Mouse (Mus musculus): ENCODE measurements around the gene Bmp6. TPM values are rescaled to one million over a fixed set of nuclear protein-coding genes. Genes with fewer than 3 reads are reported as not detected.

Bmp6 gene
- total RNA-seq (2021), result 10 to 100 TPM in 1 of 2 experiments, 1 to 10 TPM in 1; 8.9 to 10.8 TPM
- long read RNA-seq, experiment 1, transcript Bmp6-201 (7 exons, 3,593 nt), result major isoform, 27 of 30 reads
- long read RNA-seq, experiment 1, partial matches to known transcripts, result 2 of 30 reads
- long read RNA-seq, experiment 1, other reads (novel, unspliced or antisense), result 1 of 30 reads
- long read RNA-seq, experiment 2, transcript Bmp6-201 (7 exons, 3,593 nt), result major isoform, 21 of 23 reads
- long read RNA-seq, experiment 2, partial matches to known transcripts, result 1 of 23 reads
- long read RNA-seq, experiment 2, other reads (novel, unspliced or antisense), result 1 of 23 reads

DNA sequence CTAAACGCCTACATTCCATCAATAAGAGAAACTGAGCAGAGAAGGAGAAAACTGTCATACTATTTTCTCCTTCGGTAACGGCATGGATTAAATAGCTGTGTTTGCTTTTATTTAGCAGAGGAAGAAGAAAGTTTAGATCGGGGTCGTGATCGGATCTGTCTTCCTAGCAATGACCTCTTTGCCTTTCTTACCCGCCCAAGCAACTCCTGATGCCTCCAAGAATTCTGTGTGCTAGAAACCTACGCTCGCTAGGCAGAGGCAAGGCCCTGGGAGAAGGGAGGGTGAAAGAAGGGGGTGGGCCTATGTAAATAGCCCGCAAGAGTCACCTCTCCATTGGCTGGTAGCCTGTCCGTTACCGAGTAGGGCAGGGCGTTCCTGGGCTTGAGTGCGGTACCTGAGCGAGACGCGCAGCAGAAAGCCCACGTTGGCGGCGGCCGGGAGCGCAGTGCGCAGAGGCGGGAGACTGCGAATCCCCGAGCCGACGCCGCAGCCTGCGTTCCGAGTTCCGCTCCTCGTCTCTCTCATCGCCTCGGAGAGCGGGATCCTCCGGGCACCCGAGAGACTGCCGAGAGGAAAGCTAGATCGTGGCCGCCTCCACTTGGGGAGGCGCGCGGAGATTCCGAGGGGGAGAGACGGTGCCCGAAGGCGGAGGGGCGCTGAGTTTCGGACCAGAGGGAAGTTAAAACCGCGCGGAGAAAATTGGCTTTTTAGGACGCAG lies at the start of gene Bmp6:
Gene Bmp6 (plus strand): TSS at position 395 of the 718 bp plus-strand sequence.
- Histone ChIP-seq H3K4me3 (peak within 1 kb of the TSS; percentile 41), H3K27ac (no peak within 1 kb of the TSS)
- intact Hi-C loops (cut with DNase I), result loop anchor here (5.0 kb wide), 2 partner anchors 182 to 237 kb away; partner anchors contain the start of gene Txndc5
- peak; percentile 73 to 83 for DNase-seq (ENCODE audit: extremely low spot score in 1 of 2, low spot score in 2 of 2)
- no peak for TF ChIP-seq CTCF (IDR thresholded peaks at IDR 0.05)

DNA sequence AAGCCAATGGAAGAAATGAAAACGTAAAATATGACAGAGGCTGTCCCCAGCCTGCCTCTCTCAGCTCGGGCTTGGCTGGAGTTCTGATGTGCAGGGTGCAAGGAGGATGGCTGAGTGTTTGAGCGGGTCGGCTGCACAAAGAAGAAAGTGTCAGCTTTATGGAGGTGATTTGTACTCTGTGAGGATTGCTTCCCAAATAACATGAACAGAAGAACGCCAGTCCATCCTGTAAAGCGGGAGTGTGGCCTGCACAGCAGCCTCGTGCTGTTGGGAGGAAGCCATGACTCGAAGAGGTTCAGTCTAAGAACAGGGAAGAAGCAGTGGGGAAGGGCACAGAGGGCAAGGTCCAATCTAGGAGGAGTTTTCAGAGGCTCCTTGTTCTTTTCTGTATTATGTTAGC lies 48.7 kb upstream of the Bmp6 start:
- no peak for DNase-seq (ENCODE audit: extremely low spot score in 1 of 2, low spot score in 2 of 2)
- no peak for TF ChIP-seq CTCF (IDR thresholded peaks at IDR 0.05)
- H3K4me3 ChIP-seq, result no peak overlapping the region
- intact Hi-C loops (cut with DNase I), result no loop called here
- no peak overlapping the region for H3K27ac ChIP-seq

DNA sequence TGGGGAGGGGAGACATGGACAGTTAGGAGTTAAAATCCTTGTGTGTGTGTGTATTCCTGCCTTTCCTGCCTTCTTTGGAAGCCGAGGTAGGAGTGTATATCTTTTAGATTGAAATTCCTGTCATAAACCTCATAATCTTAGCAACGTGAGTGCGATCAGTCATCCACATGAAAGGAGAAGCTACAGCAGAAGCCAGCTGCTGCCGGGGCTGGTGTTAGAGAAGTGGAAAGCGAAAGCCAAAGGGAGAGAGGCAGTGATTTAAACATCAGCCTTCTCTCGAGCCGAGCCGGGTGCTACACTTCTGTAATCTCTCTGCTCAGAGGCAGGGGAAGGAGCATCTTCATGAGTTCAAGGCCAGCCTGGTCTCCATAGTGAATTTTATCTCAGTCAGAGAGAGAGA lies 48.3 kb upstream of the Bmp6 start:
- intact Hi-C loops (cut with DNase I), result no loop called here
- TF ChIP-seq CTCF (IDR thresholded peaks at IDR 0.05), result no peak
- DNase-seq (ENCODE audit: extremely low spot score in 1 of 2, low spot score in 2 of 2), result no peak
- Histone ChIP-seq H3K4me3 (no peak overlapping the region), H3K27ac (no peak overlapping the region)

DNA sequence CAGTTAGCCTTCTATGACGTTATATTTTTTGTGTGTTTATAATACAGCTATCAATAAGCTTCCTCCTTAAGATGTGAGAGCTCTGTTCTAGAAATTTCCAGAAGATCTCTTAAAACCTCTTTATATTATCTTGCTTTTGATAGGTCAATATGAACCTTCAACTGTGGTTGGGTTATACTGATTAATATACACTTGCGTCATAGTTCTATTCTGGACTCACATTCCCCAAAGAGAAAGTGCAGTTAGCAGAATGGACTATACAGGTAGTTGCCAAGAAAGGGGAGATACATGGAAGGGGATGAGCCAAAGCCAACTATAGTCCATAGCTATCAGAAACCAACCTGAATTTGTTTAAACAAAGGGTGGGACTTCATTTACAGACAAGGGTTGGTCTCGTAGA lies 33.8 kb upstream of the Bmp6 start:
- TF ChIP-seq CTCF (IDR thresholded peaks at IDR 0.05), result no peak
- no peak for DNase-seq (ENCODE audit: extremely low spot score in 1 of 2, low spot score in 2 of 2)

DNA sequence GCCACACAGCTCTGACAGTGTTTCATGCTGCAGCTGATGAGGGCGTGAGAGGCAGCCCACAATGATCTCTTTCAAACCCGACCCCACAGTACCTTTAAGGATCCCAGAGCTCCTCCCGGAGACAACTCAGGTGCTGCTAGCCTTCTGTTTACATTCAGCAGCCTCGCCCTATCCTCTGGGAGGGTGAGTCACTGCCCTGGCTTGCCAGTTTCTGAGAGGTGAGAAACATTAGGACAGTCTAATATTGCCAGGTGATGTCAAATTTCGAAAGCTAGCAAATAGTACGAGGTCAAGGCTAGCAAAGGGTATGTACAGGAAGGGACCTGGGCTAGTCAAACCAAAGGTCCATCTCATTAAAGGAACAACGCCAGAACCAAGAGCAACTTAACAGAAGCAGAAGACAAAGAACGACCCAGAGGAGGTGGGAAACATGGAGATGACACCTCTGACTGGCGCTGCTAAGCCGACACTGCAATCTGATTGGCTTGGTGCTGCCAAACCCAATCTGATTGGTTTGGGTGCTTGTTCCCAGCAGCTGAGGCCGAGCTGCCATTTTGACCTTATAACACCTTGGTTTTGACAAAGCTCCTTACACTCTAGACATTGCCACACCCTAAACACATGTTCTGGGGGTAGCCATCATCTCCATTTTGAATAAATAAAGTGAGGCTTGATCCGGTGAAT lies 32.4 kb upstream of the Bmp6 start:
- H3K4me3 ChIP-seq, result no peak overlapping the region
- TF ChIP-seq CTCF (IDR thresholded peaks at IDR 0.05), result no peak
- no peak overlapping the region for H3K27ac ChIP-seq
- no peak for DNase-seq (ENCODE audit: extremely low spot score in 1 of 2, low spot score in 2 of 2)
- intact Hi-C loops (cut with DNase I), result no loop called here

More for the DNA sequence above, 33.8 kb upstream of the Bmp6 start:
- intact Hi-C loops (cut with DNase I), result no loop called here
- Histone ChIP-seq H3K4me3 (no peak overlapping the region), H3K27ac (no peak overlapping the region)

DNA sequence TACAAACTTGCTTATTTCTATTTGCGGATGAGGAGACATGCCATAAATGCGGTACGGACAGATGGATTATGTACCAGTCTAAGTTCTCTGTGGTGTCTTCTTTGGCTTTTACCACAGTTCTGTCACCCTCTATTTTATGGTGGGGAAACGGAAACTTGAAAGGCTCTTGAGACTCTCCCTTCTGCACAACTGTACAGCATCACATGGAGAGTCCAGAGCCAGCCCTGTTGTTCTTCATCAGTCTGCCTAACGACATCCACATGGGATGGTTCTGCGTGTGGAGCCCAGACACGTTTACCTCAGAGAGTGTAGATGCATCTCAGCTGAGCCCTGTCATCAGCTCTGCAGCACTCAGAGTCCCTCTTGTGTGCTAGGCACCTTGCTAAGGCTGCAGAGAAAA lies 30.3 kb upstream of the Bmp6 start:
- Histone ChIP-seq H3K4me3 (no peak overlapping the region), H3K27ac (no peak overlapping the region)
- intact Hi-C loops (cut with DNase I), result no loop called here
- no peak for TF ChIP-seq CTCF (IDR thresholded peaks at IDR 0.05)
- no peak for DNase-seq (ENCODE audit: extremely low spot score in 1 of 2, low spot score in 2 of 2)

DNA sequence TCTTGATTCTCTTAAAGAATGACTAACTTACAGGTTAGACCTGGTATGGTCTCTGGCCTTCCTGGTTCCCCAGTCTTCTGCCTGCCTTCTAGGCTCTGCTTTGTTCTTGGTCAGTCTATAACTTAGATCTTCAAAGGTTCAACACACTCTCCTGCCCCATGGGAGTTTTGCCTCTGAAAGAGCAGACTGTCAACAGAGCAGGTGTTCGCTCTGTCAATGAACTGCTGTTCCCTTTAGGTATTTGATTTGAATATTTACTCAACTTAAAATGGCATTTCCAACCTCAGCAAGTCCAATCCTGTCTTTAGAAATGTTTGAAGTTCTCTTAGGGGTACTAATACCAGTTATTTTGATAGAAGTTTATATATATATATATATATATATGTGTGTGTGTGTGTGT lies 26.5 kb upstream of the Bmp6 start:
- intact Hi-C loops (cut with DNase I), result no loop called here
- no peak for DNase-seq (ENCODE audit: extremely low spot score in 1 of 2, low spot score in 2 of 2)
- H3K4me3 ChIP-seq, result no peak overlapping the region
- no peak overlapping the region for H3K27ac ChIP-seq
- TF ChIP-seq CTCF (IDR thresholded peaks at IDR 0.05), result no peak

DNA sequence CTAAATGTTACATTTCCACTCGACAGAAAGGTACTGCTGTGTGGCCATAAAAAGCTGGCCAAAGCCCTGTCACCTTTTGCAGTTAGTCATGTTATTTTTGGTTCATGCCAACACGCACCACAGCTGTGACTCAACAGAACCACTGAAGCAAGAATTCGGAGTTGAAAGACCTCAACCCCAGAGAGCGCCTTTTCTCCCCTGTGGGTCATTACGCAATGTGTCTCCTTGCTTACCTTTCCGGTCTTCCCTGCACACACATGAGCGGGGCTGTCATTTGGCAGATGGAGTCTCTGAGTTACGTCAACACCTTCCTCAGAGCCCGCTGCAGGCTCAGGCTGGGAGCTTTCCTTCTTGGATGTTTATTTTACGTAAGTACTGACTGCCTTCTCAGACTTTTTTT lies 24.6 kb upstream of the Bmp6 start:
- no peak for DNase-seq (ENCODE audit: extremely low spot score in 1 of 2, low spot score in 2 of 2)
- TF ChIP-seq CTCF (IDR thresholded peaks at IDR 0.05), result no peak
- Histone ChIP-seq H3K4me3 (no peak overlapping the region), H3K27ac (no peak overlapping the region)
- intact Hi-C loops (cut with DNase I), result no loop called here

DNA sequence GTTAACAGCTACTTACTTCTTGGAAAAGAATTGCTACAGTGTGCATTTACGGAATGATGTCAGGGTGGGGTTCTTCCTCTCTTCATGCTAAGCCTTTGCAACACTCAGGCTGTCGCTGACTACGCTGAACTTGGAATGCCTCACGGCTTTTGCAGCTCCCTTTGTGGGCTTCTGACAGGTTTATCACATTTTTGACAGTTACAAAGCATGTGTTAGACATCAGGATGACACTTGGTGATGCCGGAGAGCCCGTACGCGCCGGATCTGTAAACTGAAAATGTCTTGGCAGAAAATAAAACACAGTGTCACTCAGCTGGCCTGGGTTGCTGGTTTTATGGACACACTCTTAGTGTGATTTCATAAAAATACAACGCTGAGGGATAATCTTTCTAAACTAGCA lies 20.5 kb upstream of the Bmp6 start:
- intact Hi-C loops (cut with DNase I), result no loop called here
- DNase-seq (ENCODE audit: extremely low spot score in 1 of 2, low spot score in 2 of 2), result no peak
- H3K4me3 ChIP-seq, result no peak overlapping the region
- no peak overlapping the region for H3K27ac ChIP-seq
- no peak for TF ChIP-seq CTCF (IDR thresholded peaks at IDR 0.05)

DNA sequence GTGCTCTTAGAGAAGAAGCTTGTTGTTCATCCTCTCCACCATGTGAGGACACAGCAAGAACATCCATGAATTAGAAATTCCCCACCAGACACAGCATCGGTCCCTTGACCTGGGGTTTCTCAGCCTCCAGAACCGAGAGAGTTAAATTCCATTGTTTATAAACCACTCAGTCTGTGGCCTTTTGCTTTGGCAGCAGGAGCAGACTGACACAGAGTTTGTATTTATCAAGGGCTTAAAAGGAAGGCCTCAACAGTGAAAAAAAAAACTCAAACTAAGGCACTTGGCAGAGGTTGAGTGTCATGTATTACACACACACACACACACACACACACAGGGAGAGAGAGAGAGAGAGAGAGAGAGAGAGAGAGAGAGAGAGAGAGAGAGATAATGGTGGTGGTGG lies 17.5 kb upstream of the Bmp6 start:
- Histone ChIP-seq H3K27ac (no peak overlapping the region), H3K4me3 (no peak overlapping the region)
- no peak for DNase-seq (ENCODE audit: extremely low spot score in 1 of 2, low spot score in 2 of 2)
- no peak for TF ChIP-seq CTCF (IDR thresholded peaks at IDR 0.05)
- intact Hi-C loops (cut with DNase I), result no loop called here

DNA sequence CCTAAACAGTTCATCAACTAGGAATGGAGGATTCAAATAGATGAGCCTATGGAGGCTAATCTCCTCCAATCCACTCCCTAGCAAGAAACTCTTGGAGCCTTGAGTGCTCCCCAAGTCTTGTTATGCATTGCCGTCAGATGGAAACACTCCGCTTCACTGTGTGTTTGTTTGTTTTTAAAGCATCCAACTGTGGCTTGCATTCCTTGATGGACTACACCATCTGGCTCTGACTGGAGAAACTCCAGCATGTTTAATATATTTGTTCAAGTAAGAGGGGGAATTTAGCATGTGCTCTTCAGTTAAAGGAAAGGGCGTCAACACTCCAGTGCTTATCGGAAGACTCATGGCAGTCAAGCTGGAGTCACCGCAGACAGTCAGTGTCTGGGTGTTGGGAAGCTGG lies 11.4 kb upstream of the Bmp6 start:
- DNase-seq (ENCODE audit: extremely low spot score in 1 of 2, low spot score in 2 of 2), result no peak
- intact Hi-C loops (cut with DNase I), result no loop called here
- no peak for TF ChIP-seq CTCF (IDR thresholded peaks at IDR 0.05)

DNA sequence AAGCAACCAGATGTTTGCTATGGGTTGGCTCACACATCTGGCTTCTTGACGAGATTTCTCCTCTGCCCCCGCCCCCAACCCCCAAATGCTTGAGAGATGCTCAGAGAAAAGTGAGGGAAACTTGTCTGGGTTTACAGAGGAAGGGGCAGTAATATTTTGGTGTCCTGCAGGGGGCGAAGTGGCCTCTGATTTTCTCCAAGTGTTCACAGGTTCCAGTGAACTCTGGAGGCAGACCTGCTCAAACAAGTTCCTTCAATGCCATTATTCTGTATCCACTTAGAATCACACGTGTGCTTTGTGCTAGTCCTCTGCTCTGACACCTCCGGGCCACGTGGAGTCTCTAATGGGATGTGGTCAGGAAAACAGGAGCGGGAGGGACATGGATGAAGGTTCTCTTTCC lies 2.3 kb upstream of the Bmp6 start:
- DNase-seq (ENCODE audit: extremely low spot score in 1 of 2, low spot score in 2 of 2), result peak in 1 of 2 experiments; percentile 30
- Histone ChIP-seq H3K27ac (no peak overlapping the region), H3K4me3 (no peak overlapping the region)
- intact Hi-C loops (cut with DNase I), result loop anchor here (2.0 to 5.0 kb wide), 4 partner anchors 96 to 252 kb away; no protein-coding TSS in a partner anchor
- TF ChIP-seq CTCF (IDR thresholded peaks at IDR 0.05), result peak; percentile 59

More for the DNA sequence above, 11.4 kb upstream of the Bmp6 start:
- Histone ChIP-seq H3K27ac (no peak overlapping the region), H3K4me3 (no peak overlapping the region)

Measured in left cerebral cortex, adult 2 months (tissue).